Mouse (Mus musculus): ENCODE data around the gene Nedd4.
"Not testable (repeated sequence)": the region's sequence is repeated elsewhere in the genome, so short reads cannot be mapped to it uniquely, and the experiment has no call there.

Nedd4 gene

GRCm38 (mm10) chr9:72661895-72662661, at the start of gene Nedd4:
Nedd4 (plus strand) TSS chr9:72662346.
- peak; percentile 87 for DNase-seq (ENCODE audit: low read depth, low spot score)

- no peak for DNase-seq (ENCODE audit: low read depth, low spot score)
Observed at GRCm38 (mm10) chr9:72613884-72614283, 48.3 kb upstream of the Nedd4 start.

GRCm38 (mm10) chr9:72614786-72615480, 47.2 kb upstream of the Nedd4 start:
- no peak for DNase-seq (ENCODE audit: low read depth, low spot score)

GRCm38 (mm10) chr9:72618037-72618436, 44.1 kb upstream of the Nedd4 start:
- DNase-seq (ENCODE audit: low read depth, low spot score), result no peak

- DNase-seq (ENCODE audit: low read depth, low spot score), result no peak
Observed at GRCm38 (mm10) chr9:72623605-72624004, 38.5 kb upstream of the Nedd4 start.

GRCm38 (mm10) chr9:72627598-72627997, 34.5 kb upstream of the Nedd4 start:
- no peak for DNase-seq (ENCODE audit: low read depth, low spot score)

GRCm38 (mm10) chr9:72628591-72628990, 33.6 kb upstream of the Nedd4 start:
- DNase-seq (ENCODE audit: low read depth, low spot score), result no peak

GRCm38 (mm10) chr9:72632198-72632597, 29.9 kb upstream of the Nedd4 start:
- DNase-seq (ENCODE audit: low read depth, low spot score), result no peak

- DNase-seq (ENCODE audit: low read depth, low spot score), result peak; percentile 36
Observed at GRCm38 (mm10) chr9:72635134-72635533, 27.0 kb upstream of the Nedd4 start.

GRCm38 (mm10) chr9:72636547-72636946, 25.6 kb upstream of the Nedd4 start:
- DNase-seq (ENCODE audit: low read depth, low spot score), result no peak

- DNase-seq (ENCODE audit: low read depth, low spot score), result no peak
Observed at GRCm38 (mm10) chr9:72637243-72637642, 24.9 kb upstream of the Nedd4 start.

- peak; percentile 24 for DNase-seq (ENCODE audit: low read depth, low spot score)
Observed at GRCm38 (mm10) chr9:72638951-72639842, 22.9 kb upstream of the Nedd4 start.

- DNase-seq (ENCODE audit: low read depth, low spot score), result peak; percentile 77
Observed at GRCm38 (mm10) chr9:72639843-72640621, 22.1 kb upstream of the Nedd4 start.

- no peak for DNase-seq (ENCODE audit: low read depth, low spot score)
Observed at GRCm38 (mm10) chr9:72640642-72641041, 21.5 kb upstream of the Nedd4 start.

GRCm38 (mm10) chr9:72641093-72641680, 21.0 kb upstream of the Nedd4 start:
- no peak for DNase-seq (ENCODE audit: low read depth, low spot score)

- not testable (repeated sequence) for DNase-seq (ENCODE audit: low read depth, low spot score)
Observed at GRCm38 (mm10) chr9:72642756-72643447, 19.2 kb upstream of the Nedd4 start.

- DNase-seq (ENCODE audit: low read depth, low spot score), result no peak
Observed at GRCm38 (mm10) chr9:72643651-72644417, 18.3 kb upstream of the Nedd4 start.

- no peak for DNase-seq (ENCODE audit: low read depth, low spot score)
Observed at GRCm38 (mm10) chr9:72644418-72645110, 17.6 kb upstream of the Nedd4 start.

- no peak for DNase-seq (ENCODE audit: low read depth, low spot score)
Observed at GRCm38 (mm10) chr9:72649781-72650180, 12.4 kb upstream of the Nedd4 start.
